Mouse (Mus musculus) heart, adult 18-20 months (tissue): Measurements from ENCODE around the gene Rusc2. TPM values are rescaled to one million over a fixed set of nuclear protein-coding genes. Genes with fewer than 3 reads are reported as not detected.

Experiments used
- DNase-seq, 2 experiments: peaks; one replicate each; pipeline ENCODE4 v3.0.0; 2021 to 2022; ENCODE audit warnings: mixed read lengths in 1 of 2
- long read RNA-seq, 2 experiments: library from polyadenylated mRNA; stranded (forward); transcript quantifications; one replicate each; pipeline ENCODE4 v2.0.0; 2021
- total RNA-seq, 2 experiments: library from RNA; stranded (reverse); gene quantifications; 2 replicates each; pipeline ENCODE4 v1.2.3; 2021

Rusc2 gene
- total RNA-seq, result 10 to 100 TPM; 50.5 to 53.9 TPM
- long read RNA-seq, experiment 1, full-length matches to known transcripts, result 6 of 39 reads
- long read RNA-seq, experiment 1, partial matches to known transcripts, result 27 of 39 reads
- long read RNA-seq, experiment 1, other reads (novel, unspliced or antisense), result 6 of 39 reads
- long read RNA-seq, experiment 2, full-length matches to known transcripts, result 1 of 11 reads
- long read RNA-seq, experiment 2, partial matches to known transcripts, result 5 of 11 reads
- long read RNA-seq, experiment 2, other reads (novel, unspliced or antisense), result 5 of 11 reads

DNA sequence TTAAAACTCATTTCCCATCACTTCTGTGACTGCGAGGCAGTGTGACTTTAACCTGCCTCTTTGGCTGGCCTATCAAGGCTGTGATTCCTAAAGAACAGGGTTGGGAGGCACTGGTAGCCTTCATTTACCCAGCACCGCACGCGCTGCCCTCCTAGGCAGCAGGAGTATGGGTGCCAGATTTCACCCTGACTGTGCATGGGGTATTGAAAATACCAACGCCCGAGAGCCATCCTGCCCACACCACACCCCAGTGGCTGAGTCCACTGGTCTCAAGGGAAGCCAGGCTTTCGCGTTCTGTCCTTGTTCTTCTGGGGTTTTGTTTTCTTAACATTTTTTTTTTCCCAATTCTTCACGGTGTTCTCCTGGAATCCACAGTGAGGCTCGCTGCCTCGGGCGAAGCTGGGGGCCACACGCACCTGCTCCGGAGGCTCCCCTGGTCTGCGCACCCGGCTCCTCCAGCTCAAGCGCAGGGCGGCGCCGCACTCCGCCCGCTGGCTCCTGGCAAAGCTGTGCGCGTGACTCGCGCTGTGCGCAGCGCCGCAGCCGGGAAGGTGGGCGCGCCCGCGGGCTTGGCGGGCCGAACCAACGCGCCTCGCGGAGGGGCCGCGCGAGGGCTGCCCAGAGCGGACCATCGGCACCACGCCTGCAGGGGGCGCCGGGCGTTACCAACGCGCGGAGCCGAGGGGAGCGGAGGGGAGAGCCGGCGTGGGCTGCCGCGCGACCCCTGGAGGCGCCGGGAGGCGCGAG, at the start of gene Rusc2:
Gene Rusc2 (plus strand): TSS at position 572 of the 747 bp plus-strand sequence.
- peak; percentile 94 to 95 for DNase-seq

GRCm38 (mm10) chr4:43334771-43335170, 47.0 kb upstream of the Rusc2 start:
- DNase-seq, result no peak

DNA sequence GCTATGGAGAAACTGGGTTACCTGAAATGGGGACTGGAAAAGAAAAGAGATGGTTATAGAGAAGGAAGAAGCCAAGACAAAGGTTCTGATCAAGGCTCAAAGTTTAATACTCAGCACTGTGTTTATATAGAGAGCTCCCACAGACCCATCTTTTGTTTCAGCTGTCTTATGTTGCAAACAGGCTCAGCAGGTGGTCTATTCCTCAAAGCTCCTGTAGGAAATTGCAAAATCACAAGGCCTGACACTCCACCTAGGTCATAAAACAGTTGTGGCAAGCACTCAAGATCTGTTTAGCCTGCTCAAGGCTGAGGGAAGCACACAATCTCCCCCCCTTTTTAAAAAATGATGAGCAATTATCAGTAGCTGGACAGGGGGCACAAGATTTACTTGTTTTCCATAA, 45.6 kb upstream of the Rusc2 start:
- DNase-seq, result no peak

DNA sequence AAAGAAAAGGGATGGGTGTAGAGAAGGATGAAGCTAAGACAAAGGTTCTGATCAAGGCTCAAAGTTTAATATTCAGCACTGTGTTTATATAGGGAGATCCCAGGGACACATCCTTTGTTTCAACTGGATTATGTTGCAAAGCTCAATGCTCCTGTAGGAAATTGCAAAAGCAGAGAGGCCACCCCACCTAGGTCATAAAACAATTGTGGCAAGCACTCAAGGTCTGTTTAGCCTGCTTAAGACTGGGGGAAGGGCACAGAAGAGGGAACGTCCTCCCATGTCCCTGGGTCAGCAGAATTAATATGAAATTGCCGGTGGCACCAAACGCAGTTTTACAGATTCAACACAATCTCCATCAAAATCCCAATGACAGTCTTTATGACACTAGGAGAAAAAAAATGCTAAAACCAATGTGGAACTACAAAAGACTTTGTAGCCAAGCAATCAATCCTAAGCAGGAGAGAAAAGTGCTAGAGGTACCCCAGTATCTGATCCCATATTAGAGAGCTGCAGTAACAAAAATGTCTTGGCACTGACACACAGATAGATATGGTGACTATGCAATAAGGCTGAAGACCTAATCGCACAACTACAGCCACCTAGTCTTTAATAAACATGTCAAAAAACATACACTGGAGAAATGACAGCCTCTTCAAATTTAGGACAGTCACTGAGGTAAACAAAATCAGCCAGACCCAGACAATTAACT, 41.5 kb upstream of the Rusc2 start:
- DNase-seq, result peak; percentile 33 to 66

DNA sequence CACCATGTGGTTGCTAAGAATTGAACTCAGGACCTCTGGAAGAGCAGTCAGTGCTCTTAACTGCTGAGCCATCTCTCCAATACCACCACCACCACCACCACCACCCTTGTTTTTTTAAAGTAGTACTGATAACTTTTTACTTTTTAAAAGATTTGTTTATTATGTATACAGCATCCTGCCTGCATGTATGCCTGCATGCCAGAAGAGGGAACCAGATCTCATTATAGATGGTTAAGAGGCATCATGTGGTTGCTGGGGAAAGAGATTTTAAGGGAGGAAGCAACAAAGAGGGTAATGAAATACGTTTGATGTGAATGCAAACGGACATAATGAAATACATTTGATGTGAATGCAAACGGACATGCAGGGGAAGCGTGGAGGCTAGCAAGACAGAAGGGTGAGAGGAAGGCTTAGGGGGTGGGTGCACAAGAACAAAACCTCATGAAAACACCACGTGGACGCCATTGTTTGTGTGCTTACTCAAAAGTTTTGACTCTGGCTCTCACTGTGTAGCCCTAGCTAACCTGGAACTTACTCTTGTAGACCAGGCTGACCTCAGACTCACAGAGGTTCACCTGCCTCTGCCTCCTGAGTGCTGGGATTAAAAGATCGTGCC, 40.4 kb upstream of the Rusc2 start:
- DNase-seq, result no peak

- no peak for DNase-seq
These were observed 39.3 kb upstream of the Rusc2 start for GRCm38 (mm10) chr4:43342443-43342842.

DNA sequence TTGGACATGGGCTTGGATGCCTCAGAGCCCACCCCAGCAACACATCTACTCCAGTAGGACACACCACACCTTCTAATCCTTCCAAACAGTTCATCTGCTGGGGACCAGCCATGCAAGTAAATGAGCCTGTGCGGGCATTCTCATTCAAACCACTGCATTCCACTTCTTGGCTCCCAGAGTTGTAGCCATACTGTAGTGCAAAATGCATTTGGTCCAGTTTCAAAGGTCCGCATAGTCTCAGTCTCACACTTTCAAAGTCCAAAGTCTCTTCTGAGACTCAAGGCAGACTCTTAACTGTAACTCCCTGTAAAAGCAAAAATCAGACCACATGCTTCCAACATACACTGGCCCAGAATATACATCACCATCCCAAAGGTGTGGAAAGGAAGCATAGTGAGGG, 36.8 kb upstream of the Rusc2 start:
- no peak for DNase-seq

GRCm38 (mm10) chr4:43349206-43349605, 32.6 kb upstream of the Rusc2 start:
- DNase-seq, result peak in 1 of 2 experiments; percentile 15

- DNase-seq, result no peak
These were observed 31.7 kb upstream of the Rusc2 start for GRCm38 (mm10) chr4:43350038-43350560.

- DNase-seq, result no peak
These were observed 28.1 kb upstream of the Rusc2 start for GRCm38 (mm10) chr4:43353662-43354061.

DNA sequence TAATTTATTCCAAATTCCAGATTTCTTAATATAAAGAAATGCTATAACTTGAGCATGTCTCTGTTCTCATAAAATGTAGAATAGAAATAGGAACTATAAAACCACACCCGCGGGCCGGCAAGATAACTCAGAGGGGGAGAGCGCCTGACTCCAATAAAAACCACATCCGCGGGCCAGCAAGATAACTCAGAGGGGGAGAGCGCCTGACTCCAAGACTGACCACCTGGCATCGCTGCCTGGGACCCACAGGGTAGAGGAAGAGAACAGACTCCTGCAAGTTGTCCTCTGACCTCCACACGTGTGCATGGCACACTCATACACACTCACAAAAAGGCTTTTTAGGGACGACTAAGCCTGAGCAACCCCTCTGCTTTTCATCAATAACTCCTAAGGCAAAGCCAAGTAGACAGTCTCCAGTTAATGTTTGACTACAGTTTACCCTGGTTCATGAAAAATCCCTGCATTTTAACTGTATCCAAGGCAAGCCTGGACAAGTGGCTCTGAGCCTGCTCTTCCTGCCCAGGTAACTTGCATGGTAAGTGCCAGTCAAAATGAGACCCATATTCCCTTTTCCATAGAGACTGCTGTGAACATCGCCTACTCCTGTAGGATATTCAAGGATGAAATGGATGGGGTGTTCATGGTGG, 16.7 kb upstream of the Rusc2 start:
- no peak for DNase-seq

DNA sequence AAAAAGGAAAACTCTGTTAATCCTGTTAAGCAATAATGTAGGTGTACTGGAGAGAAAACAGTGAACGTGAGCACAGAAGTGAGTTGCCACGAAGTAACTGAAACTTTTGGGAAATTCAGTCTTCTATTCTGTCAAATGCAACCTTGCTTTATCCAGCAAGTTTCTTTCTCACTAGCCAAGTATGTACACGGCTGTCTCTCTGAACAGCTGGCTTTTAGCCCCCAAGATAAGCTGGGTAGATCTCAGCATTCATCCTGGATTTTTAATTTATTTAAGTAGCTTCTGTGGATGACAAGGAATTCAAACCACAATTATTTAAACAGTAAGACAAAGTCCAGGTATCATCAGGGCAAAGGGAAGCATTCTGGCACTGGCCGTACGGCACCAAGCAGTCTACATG, 14.5 kb upstream of the Rusc2 start:
- DNase-seq, result no peak

GRCm38 (mm10) chr4:43367787-43368186, 14.0 kb upstream of the Rusc2 start:
- DNase-seq, result no peak

DNA sequence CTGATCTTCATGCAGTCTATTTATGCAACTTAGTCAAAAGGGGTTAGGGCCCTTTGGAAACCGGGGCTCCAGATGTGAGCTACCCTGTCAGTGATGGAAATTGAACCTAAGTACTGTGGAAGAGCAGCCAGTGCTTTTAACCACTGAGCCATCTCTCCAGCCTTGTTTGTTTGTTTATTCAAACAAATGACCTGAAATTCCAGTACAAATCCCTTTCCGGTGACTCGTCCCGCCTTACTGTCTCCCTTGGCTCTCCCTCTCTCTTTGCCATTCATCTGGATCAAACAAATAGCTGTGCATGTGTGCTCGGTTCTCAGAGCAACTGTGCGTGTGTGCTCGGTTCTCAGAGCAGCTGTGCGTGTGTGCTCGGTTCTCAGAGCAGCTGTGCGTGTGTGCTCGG, 10.4 kb upstream of the Rusc2 start:
- no peak for DNase-seq

GRCm38 (mm10) chr4:43372155-43372554, 9.6 kb upstream of the Rusc2 start:
- peak in 1 of 2 experiments; percentile 20 for DNase-seq

DNA sequence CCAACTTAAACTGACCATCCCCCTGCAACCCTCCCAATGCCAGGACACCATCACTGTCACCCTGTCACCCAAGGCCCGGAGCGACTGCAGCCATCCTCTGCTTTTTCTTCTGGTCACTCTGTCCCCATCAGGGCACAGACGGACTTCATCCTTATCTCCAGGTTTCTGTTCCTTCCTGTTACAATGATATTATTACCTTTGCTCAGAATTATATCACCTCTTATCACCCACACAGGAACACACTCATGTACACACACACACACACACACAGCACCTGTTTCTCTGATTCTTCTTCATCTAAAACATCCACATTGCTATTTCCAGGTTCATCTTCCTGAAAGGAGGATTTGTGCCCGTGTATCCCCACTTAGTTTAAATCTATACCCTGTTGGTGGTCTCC, 7.5 kb upstream of the Rusc2 start:
- no peak for DNase-seq

DNA sequence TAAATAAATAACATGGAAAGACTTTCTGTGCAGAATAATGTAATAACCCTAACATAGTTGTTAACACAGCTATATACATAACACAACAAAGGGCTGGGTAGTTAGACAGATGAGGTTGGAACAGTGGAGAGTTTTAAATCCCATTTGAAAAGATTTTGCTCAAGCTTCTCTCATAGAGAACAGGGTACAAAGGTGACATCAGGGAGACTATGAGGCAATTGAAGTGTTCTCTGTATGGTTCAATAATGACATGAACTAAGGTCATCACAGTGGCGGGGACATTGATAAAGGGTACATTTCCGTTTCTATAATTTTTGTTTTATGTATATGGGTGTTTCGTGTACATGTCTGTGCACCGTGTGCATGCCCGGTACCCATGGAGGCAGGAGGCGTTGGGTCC, 2.2 kb upstream of the Rusc2 start:
- DNase-seq, result no peak

- no peak for DNase-seq
These were observed 828 bp upstream of the Rusc2 start for GRCm38 (mm10) chr4:43380951-43381350.

- peak in 1 of 2 experiments; percentile 64 for DNase-seq
These were observed 609 bp downstream of the Rusc2 start for GRCm38 (mm10) chr4:43382155-43383020.

DNA sequence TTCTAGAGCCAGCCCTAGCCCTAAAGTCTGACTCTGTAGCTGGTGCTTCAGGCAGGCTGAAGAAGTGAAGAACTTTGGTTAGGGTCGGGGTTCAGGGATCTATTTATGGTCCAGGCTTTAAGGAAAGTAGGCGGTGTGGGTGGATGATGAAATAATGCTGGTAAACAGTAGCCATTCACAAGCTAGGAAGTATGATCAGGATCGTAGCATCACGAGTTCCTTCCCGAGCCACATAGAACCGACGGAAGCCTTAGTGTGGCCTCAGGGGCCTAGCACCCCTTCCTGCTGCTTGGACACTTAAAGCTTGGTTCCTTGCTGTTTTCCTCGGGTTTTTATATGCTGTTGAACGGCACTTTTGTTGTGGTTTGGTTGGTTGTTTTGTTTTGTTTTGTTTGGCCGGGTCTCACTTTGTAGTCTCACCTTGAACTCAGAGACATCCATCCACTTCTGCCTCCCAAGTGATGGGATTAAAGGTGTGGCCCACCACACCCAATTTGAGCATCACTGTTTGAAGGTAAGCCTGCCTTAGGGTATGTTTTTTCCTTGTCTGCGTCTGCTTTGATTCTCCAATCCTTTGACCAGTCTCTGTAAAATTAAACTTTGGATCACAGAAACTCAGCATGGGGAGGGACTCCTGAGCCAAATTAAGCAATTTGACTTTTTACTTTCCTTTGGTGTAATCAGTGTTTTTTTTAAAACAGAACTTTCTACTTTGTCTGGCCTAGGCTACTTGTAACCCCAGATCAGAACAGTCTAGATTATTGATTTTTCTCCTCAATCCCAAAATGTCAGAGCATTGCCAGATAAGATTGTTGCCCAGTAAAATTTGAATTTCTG, 1.7 kb downstream of the Rusc2 start:
- DNase-seq, result peak; percentile 55 to 74
